In the genomic region with DNA sequence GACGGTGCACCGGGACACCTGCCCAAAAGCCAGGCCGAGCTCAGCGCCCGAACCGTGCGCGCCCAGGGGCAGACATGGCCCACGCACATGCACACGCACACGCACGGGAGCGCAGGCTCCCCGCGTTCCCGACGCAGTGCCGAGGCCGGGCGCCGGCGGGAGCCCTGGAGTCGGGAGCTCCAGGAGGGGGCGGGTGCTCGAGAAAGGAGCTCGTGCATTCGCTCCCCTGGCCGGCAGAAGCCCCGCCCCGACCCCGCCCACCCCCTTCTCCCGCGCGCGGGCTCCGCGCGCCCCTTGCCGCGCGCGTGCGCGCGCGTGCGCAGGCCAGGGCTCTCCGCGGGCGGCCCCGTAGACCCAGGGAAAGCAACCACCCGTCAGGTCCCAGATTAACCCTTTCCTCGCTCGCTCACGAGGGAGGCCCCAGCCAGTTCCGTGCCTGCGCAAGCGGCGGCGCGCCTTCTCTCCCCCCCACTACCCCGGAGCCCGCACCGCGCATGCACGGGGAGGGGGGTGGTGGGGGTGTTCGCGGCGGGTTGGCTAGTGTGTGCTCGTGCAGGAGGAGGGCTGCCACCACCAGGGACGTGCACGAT, we compare ENCODE assay signal across 8 mouse cellular contexts. TPM values are rescaled to one million over a fixed set of nuclear protein-coding genes. Genes with fewer than 3 reads are reported as not detected.
DNase-seq lines count a peak whose midpoint lies in the region; ATAC-seq lines count a peak whose summit lies in the region.

A gene (plus strand): TSS at position 540 of the 590 bp plus-strand sequence.

- H3K9ac ChIP-seq in hindbrain, embryonic 14.5 days: peak within 1 kb of the TSS; percentile 78

- under 1% methylated on average over 47 of the region's 72 CpGs for whole genome bisulfite sequencing in hindbrain, embryonic 14.5 days

- no peaks in the 10 kb centered on the region for H3K9me3 ChIP-seq in hindbrain, embryonic 14.5 days (ENCODE audit: control insufficient read depth, low read length)

- peak within 1 kb of the TSS; percentile 74 for H3K4me3 ChIP-seq in hindbrain, embryonic 14.5 days (replicated peaks; ENCODE audit: low read length)

- peak within 1 kb of the TSS; percentile 79 for H3K4me2 ChIP-seq in hindbrain, embryonic 14.5 days (replicated peaks)

- peaks cover 16% of the 10 kb centered on the region for H3K36me3 ChIP-seq in hindbrain, embryonic 14.5 days (replicated peaks; ENCODE audit: control insufficient read depth, insufficient read depth)

- no peaks in the 10 kb centered on the region for H3K27me3 ChIP-seq in hindbrain, embryonic 14.5 days (ENCODE audit: control insufficient read depth, insufficient read depth, low read length)

- DNase-seq in R1 (ENCODE audit: low read depth, low spot score): peak; percentile 96
- peak; percentile 87 to 93 for DNase-seq in cerebellum, postnatal 25 days
- DNase-seq in frontal cortex, postnatal 25 days (ENCODE audit: low spot score in 2 of 2): peak; percentile 74 to 82
- DNase-seq in hindbrain, embryonic 14.5 days (ENCODE audit: low spot score): peak; percentile 92
- DNase-seq in layer of hippocampus, postnatal 36 days: peak; percentile 84 to 86
- DNase-seq in lung, postnatal 36 days: peak; percentile 94
- DNase-seq in retina, postnatal 1 day: peak; percentile 98
- peak; percentile 78 to 92 for DNase-seq in urinary bladder, adult 18-20 months (ENCODE audit: low spot score in 2 of 2)

- H3K27ac ChIP-seq in hindbrain, embryonic 14.5 days: peak within 1 kb of the TSS; percentile 99

- ATAC-seq in hindbrain, embryonic 14.5 days (ENCODE audit: low FRiP score): peak; percentile 89

- peaks cover 10% of the 10 kb centered on the region for H3K4me1 ChIP-seq in hindbrain, embryonic 14.5 days (replicated peaks; ENCODE audit: control insufficient read depth, insufficient read depth, low read length)

RNA-seq across cellular contexts. Expression of the gene that starts here (rescaled TPM):
- polyA plus RNA-seq in hindbrain, embryonic 14.5 days (2014; fragmentation: Nextera tagmentation; extraction: Ambion mirVana): 25.1 and 26.2 TPM in 2 replicates
- 10 to 100 TPM; 21.5 to 22.1 TPM for total RNA-seq in layer of hippocampus, postnatal 36 days (2021)

Comparison
In these comparisons a context has a peak if more than half of its experiments do, and no peak if none do; other contexts are left out.
1. Peak in every context shown above with its lines: DNase-seq, ATAC-seq, H3K4me3 ChIP-seq and H3K27ac ChIP-seq.